Mouse (Mus musculus) erythroblast, embryonic 14.5 days (primary cell): ENCODE measurements around the gene Slc34a2.

Experiments
- GATA1 ChIP-seq: IDR thresholded peaks from 2 replicates; pipeline ENCODE4 v1.6.1; 2012; ENCODE audit warnings: low read length, inconsistent platforms, mixed read lengths
- TAL1 ChIP-seq: IDR thresholded peaks from 3 replicates; pipeline ENCODE4 v1.6.1; 2012; ENCODE audit warnings: low read length, inconsistent platforms, mixed read lengths

DNA sequence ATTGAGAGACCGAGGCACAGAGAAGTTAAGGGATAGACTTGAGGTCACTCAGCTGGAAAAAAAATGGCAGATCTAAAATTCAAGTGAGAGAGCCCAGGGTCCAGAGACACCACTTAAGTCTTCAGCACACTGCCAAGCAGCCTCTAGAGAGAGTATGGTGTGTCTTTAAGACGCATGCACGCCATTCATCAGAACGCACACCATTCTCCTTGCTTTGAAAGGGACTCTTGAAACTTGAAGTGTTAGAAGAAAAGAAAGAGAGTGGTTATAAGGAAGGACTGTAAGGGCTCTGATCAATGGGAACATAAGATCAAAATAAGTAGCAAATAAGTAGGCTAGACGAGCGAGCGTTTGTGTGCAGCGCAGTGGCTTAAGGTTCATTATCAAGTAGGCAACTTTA is 80.3 kb downstream of the Slc34a2 start:
- no peak for TF ChIP-seq TAL1
- TF ChIP-seq GATA1 = no peak
